18 mouse cellular contexts compared by ENCODE assay signal in the genomic region with DNA sequence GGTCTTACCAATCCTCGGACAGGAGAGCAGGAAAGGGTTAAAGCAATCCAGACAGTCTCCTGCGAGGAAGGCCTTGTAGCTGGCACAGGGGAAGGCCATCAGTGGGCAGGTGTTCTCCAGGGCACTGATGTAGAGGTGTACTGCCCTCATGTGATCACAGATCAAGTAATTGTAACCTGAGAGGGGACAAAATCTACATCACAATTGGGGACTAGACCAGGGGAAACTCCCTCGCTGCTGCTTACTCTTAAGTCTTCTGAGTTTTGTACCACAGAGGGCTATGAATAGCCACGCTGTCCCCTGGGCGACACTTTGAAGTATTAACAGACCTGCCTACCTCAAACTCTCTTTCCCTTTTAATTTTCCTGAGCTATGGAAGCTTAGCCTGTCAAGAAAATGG. TPM values are rescaled to one million over a fixed set of nuclear protein-coding genes. Genes with fewer than 3 reads are reported as not detected.
DNase-seq lines count a peak whose midpoint lies in the region.
"Had no signal": no experiment of that assay in that cellular context is flagged by ENCODE, and none has a peak within 500 bp of the region (broad histone marks: within the 10 kb centered on the region; RNA-seq: fewer than 3 reads in every experiment).

No protein-coding gene starts in this region.

- peak; percentile 49 to 50 for DNase-seq in B cell, adult 2 months
- peak; percentile 31 for DNase-seq in CD4-positive, CD25-positive, alpha-beta regulatory T cell, adult 2 months (ENCODE audit: low read depth, low spot score)
- DNase-seq in ES-CJ7 (ENCODE audit: low read depth, low spot score) = peak; percentile 94
- peak; percentile 64 for DNase-seq in induced T-regulatory cell, adult 2 months (ENCODE audit: low read depth)
- no peak for DNase-seq in left cerebral cortex, postnatal 36 days (ENCODE audit: low spot score in 2 of 2)
- DNase-seq in right cerebral cortex, postnatal 10 days (ENCODE audit: low spot score in 2 of 2) = no peak
- DNase-seq in lung, postnatal 10 days = no peak
- DNase-seq: adrenal gland, postnatal 10 days; cerebellum, adult 8-10 months; cerebellum, postnatal 25 days; gastrocnemius, postnatal 14 days; kidney, adult 11 months; kidney, postnatal 36 days; lung, embryonic 14.5 days; thymus, adult 18-20 months; thymus, postnatal 36 days had no signal

- intact Hi-C loops in left cerebral cortex, postnatal 36 days (cut with DNase I) = no loop called here

RNA-seq across cellular contexts. Expression of a gene that starts 25.4 kb away (rescaled TPM):
- 1 to 10 TPM in 1 of 2 experiments, under 1 TPM in 1; 0.67 to 1.3 TPM for total RNA-seq in left cerebral cortex, postnatal 36 days (2021)
- total RNA-seq: granulocyte monocyte progenitor cell, adult 5-6 weeks; megakaryocyte progenitor cell, adult 5-6 weeks had no signal

RNA-seq across cellular contexts. Expression of a gene that starts 44.9 kb away (rescaled TPM):
- total RNA-seq in left cerebral cortex, postnatal 36 days (2021) = 10 to 100 TPM; 55.7 to 63.6 TPM

RNA-seq across cellular contexts. Expression of a gene that starts 45.6 kb away (rescaled TPM):
- under 1 TPM; 0.47 to 0.77 TPM for total RNA-seq in left cerebral cortex, postnatal 36 days (2021)
- total RNA-seq: granulocyte monocyte progenitor cell, adult 5-6 weeks had no signal

RNA-seq across cellular contexts. Expression of a gene that starts 47.8 kb away (rescaled TPM):
- under 1 TPM; 0.30 to 0.93 TPM for total RNA-seq in left cerebral cortex, postnatal 36 days (2021)
- total RNA-seq: granulocyte monocyte progenitor cell, adult 5-6 weeks had no signal

Comparison
In these comparisons a context has a peak if more than half of its experiments do, and no peak if none do; other contexts are left out.
1. DNase-seq: peak in B cell, adult 2 months (2 of 2), CD4-positive, CD25-positive, alpha-beta regulatory T cell, adult 2 months (single experiment), ES-CJ7 (single experiment) and induced T-regulatory cell, adult 2 months (single experiment); none in left cerebral cortex, postnatal 36 days (0 of 2), right cerebral cortex, postnatal 10 days (0 of 2) and lung, postnatal 10 days (single experiment).